In the genomic region with DNA sequence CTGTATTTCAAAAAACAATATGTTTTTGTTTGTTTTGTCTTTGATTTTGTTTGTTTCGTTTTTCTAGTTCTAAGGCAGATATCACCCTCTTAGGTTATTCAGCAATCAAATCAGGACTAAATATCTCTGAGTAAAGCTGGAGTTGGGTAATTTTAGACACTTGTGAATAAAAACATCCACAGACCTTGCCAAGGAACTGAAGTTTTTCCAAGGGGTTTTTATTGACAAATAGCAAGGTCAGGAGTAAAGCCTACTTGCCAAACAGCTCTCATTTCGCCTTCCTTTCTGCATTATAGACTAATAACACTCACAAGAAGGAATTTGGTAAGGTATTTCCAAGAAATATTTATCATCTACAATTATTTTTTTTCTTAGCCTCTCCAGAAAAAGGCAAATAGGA, we compare ENCODE assay signal across 38 mouse cellular contexts. TPM values are rescaled to one million over a fixed set of nuclear protein-coding genes. Genes with fewer than 3 reads are reported as not detected.
"Had no signal": no experiment of that assay in that cellular context is flagged by ENCODE, and none has a peak within 500 bp of the region (broad histone marks: within the 10 kb centered on the region; RNA-seq: fewer than 3 reads in every experiment).

No protein-coding gene starts in this region.

- H3K9ac ChIP-seq: heart, embryonic 12.5 days; hindbrain, embryonic 12.5 days; hindbrain, embryonic 14.5 days; intestine, embryonic 15.5 days; kidney, embryonic 15.5 days; limb, embryonic 12.5 days; liver, embryonic 13.5 days; liver, embryonic 15.5 days; liver, postnatal 0 days had no signal

- H3K27ac ChIP-seq: heart, embryonic 10.5 days; hindbrain, embryonic 10.5 days; hindbrain, embryonic 12.5 days; hindbrain, embryonic 14.5 days; intestine, embryonic 15.5 days; kidney, embryonic 15.5 days; layer of hippocampus, adult 2 months; left cerebral cortex, adult 2 months; limb, embryonic 10.5 days; limb, embryonic 12.5 days; liver, embryonic 13.5 days; liver, embryonic 15.5 days had no signal

- H3K4me3 ChIP-seq: heart, embryonic 10.5 days; heart, embryonic 12.5 days; hindbrain, embryonic 10.5 days; hindbrain, embryonic 12.5 days; intestine, embryonic 15.5 days; kidney, embryonic 15.5 days; layer of hippocampus, adult 2 months; left cerebral cortex, adult 2 months; limb, embryonic 10.5 days; limb, embryonic 12.5 days; liver, embryonic 13.5 days; liver, embryonic 15.5 days had no signal

- ATAC-seq: hindbrain, embryonic 16.5 days; inflammation-experienced regulatory T-cells, adult 6 months; intestine, embryonic 15.5 days; intestine, postnatal 0 days; liver, postnatal 0 days had no signal

- DNase-seq: gastrocnemius, postnatal 10 days; gastrocnemius, postnatal 36 days; heart, adult 18-20 months; heart, postnatal 10 days; heart, postnatal 4 days; kidney, adult 18-20 months; kidney, adult 8-10 months; kidney, postnatal 10 days; kidney, postnatal 25 days; kidney, postnatal 4 days; liver; liver, embryonic 13.5 days; liver, postnatal 0 days had no signal

- H3K9me3 ChIP-seq: heart, embryonic 10.5 days; heart, embryonic 12.5 days; hindbrain, embryonic 10.5 days; hindbrain, embryonic 12.5 days; intestine, embryonic 15.5 days; kidney, embryonic 15.5 days; limb, embryonic 10.5 days; limb, embryonic 12.5 days; liver, embryonic 13.5 days; liver, embryonic 15.5 days had no signal

- H3K36me3 ChIP-seq: heart, embryonic 10.5 days; heart, embryonic 12.5 days; hindbrain, embryonic 10.5 days; hindbrain, embryonic 12.5 days; intestine, embryonic 15.5 days; kidney, embryonic 15.5 days; limb, embryonic 10.5 days; limb, embryonic 12.5 days; liver, embryonic 13.5 days; liver, embryonic 15.5 days had no signal

- H3K27me3 ChIP-seq: heart, embryonic 12.5 days; hindbrain, embryonic 12.5 days; intestine, embryonic 15.5 days; kidney, embryonic 15.5 days; limb, embryonic 12.5 days; liver, embryonic 13.5 days; liver, embryonic 15.5 days had no signal

- H3K4me2 ChIP-seq: heart, embryonic 12.5 days; hindbrain, embryonic 12.5 days; hindbrain, embryonic 14.5 days; intestine, embryonic 15.5 days; kidney, embryonic 15.5 days; limb, embryonic 12.5 days; liver, embryonic 13.5 days; liver, embryonic 15.5 days had no signal

- H3K4me1 ChIP-seq: heart, embryonic 10.5 days; heart, embryonic 12.5 days; hindbrain, embryonic 10.5 days; hindbrain, embryonic 12.5 days; intestine, embryonic 15.5 days; kidney, embryonic 15.5 days; limb, embryonic 10.5 days; limb, embryonic 12.5 days; liver, embryonic 13.5 days; liver, embryonic 15.5 days had no signal

RNA-seq across cellular contexts. Expression of a gene that starts 6.5 kb away (rescaled TPM):
- total RNA-seq: gastrocnemius, postnatal 10 days; gastrocnemius, postnatal 36 days; granulocyte monocyte progenitor cell, adult 5-6 weeks; heart, postnatal 10 days; heart, postnatal 25 days; heart, postnatal 4 days; layer of hippocampus, adult 2 months; layer of hippocampus, postnatal 10 days; layer of hippocampus, postnatal 25 days; left cerebral cortex, adult 2 months; left cerebral cortex, postnatal 14 days; left cerebral cortex, postnatal 36 days had no signal
- polyA plus RNA-seq: heart, embryonic 10.5 days; heart, embryonic 12.5 days; heart, embryonic 14.5 days; heart, embryonic 16.5 days; hindbrain, embryonic 10.5 days; hindbrain, embryonic 12.5 days; hindbrain, embryonic 14.5 days; hindbrain, embryonic 16.5 days; inflammation-experienced regulatory T-cells, adult 6 months; intestine, embryonic 15.5 days; intestine, postnatal 0 days; limb, embryonic 10.5 days; limb, embryonic 12.5 days; limb, embryonic 14.5 days; liver, embryonic 13.5 days; liver, embryonic 15.5 days had no signal

RNA-seq across cellular contexts. Expression of a gene that starts 29.1 kb away (rescaled TPM):
- total RNA-seq: gastrocnemius, postnatal 36 days; granulocyte monocyte progenitor cell, adult 5-6 weeks; heart, postnatal 10 days; heart, postnatal 25 days; heart, postnatal 4 days; layer of hippocampus, adult 2 months; layer of hippocampus, postnatal 10 days; layer of hippocampus, postnatal 25 days; left cerebral cortex, adult 2 months; left cerebral cortex, postnatal 14 days; left cerebral cortex, postnatal 36 days had no signal
- polyA plus RNA-seq: heart, embryonic 10.5 days; heart, embryonic 12.5 days; heart, embryonic 14.5 days; hindbrain, embryonic 10.5 days; hindbrain, embryonic 12.5 days; hindbrain, embryonic 14.5 days; hindbrain, embryonic 16.5 days; limb, embryonic 10.5 days; limb, embryonic 12.5 days; limb, embryonic 14.5 days had no signal

RNA-seq across cellular contexts. Expression of a gene that starts 59.9 kb away (rescaled TPM):
- total RNA-seq: gastrocnemius, postnatal 10 days; gastrocnemius, postnatal 36 days; granulocyte monocyte progenitor cell, adult 5-6 weeks; heart, adult 18-20 months; heart, adult 8-10 months; heart, postnatal 10 days; heart, postnatal 25 days; heart, postnatal 4 days; layer of hippocampus, adult 2 months; layer of hippocampus, postnatal 10 days; layer of hippocampus, postnatal 25 days; left cerebral cortex, adult 2 months; left cerebral cortex, postnatal 14 days; left cerebral cortex, postnatal 36 days had no signal
- polyA plus RNA-seq: heart, embryonic 12.5 days; heart, embryonic 14.5 days; hindbrain, embryonic 10.5 days; hindbrain, embryonic 12.5 days; hindbrain, embryonic 14.5 days; hindbrain, embryonic 16.5 days; inflammation-experienced regulatory T-cells, adult 6 months; limb, embryonic 10.5 days; limb, embryonic 12.5 days; limb, embryonic 14.5 days had no signal
